Comparison of ENCODE assay signal across 15 mouse cellular contexts in genomic region chr4:145270136-145270535, GRCm38 (mm10). TPM values are rescaled to one million over a fixed set of nuclear protein-coding genes. Genes with fewer than 3 reads are reported as not detected.
DNase-seq lines count a peak whose midpoint lies in the region; ATAC-seq lines count a peak whose summit lies in the region.
"Had no signal": no experiment of that assay in that cellular context is flagged by ENCODE, and none has a peak within 500 bp of the region (broad histone marks: within the 10 kb centered on the region; RNA-seq: fewer than 3 reads in every experiment).

No protein-coding gene starts in this region.

- no peak overlapping the region for H3K4me3 ChIP-seq in forebrain, embryonic 13.5 days
- H3K4me3 ChIP-seq: embryonic facial prominence, embryonic 13.5 days; limb, embryonic 12.5 days had no signal

- 93% methylated on average over 5 of the region's 5 CpGs for WGBS in forebrain, embryonic 13.5 days

- no peaks in the 10 kb centered on the region for H3K27me3 ChIP-seq in forebrain, embryonic 13.5 days
- H3K27me3 ChIP-seq: embryonic facial prominence, embryonic 13.5 days; limb, embryonic 12.5 days had no signal

- ATAC-seq in megakaryocyte, adult 5-6 weeks (ENCODE audit: poor library complexity, severe bottlenecking), result peak; percentile 79
- ATAC-seq in forebrain, embryonic 13.5 days, result no peak

- DNase-seq in layer of hippocampus, adult 11-12 months (ENCODE audit: low spot score), result peak; percentile 33
- no peak for DNase-seq in layer of hippocampus, adult 9-10 months (ENCODE audit: low spot score)
- peak; percentile 18 to 19 for DNase-seq in spleen, postnatal 36 days (ENCODE audit: low spot score in 2 of 2)
- no peak for DNase-seq in spleen, postnatal 14 days (ENCODE audit: low spot score in 2 of 2)
- DNase-seq in adrenal gland, adult (ENCODE audit: inconsistent age in 2 of 2, low spot score in 1 of 2), result no peak
- DNase-seq: adrenal gland, postnatal 10 days; B cell, adult 2 months; heart, postnatal 4 days had no signal

- H3K4me1 ChIP-seq in forebrain, embryonic 13.5 days, result no peaks in the 10 kb centered on the region
- H3K4me1 ChIP-seq: embryonic facial prominence, embryonic 13.5 days; limb, embryonic 12.5 days had no signal

- no peak overlapping the region for H3K4me2 ChIP-seq in forebrain, embryonic 13.5 days
- H3K4me2 ChIP-seq: embryonic facial prominence, embryonic 13.5 days; limb, embryonic 12.5 days had no signal

- H3K9me3 ChIP-seq in forebrain, embryonic 13.5 days (replicated peaks), result no peaks in the 10 kb centered on the region
- H3K9me3 ChIP-seq: embryonic facial prominence, embryonic 13.5 days; limb, embryonic 12.5 days had no signal

- H3K9ac ChIP-seq in forebrain, embryonic 13.5 days, result no peak overlapping the region
- H3K9ac ChIP-seq: embryonic facial prominence, embryonic 13.5 days; limb, embryonic 12.5 days had no signal

- no peaks in the 10 kb centered on the region for H3K36me3 ChIP-seq in forebrain, embryonic 13.5 days (ENCODE audit: poor library complexity, severe bottlenecking)
- H3K36me3 ChIP-seq: embryonic facial prominence, embryonic 13.5 days; limb, embryonic 12.5 days had no signal

- no peak overlapping the region for H3K27ac ChIP-seq in forebrain, embryonic 13.5 days
- H3K27ac ChIP-seq: embryonic facial prominence, embryonic 13.5 days; limb, embryonic 12.5 days had no signal

RNA-seq across cellular contexts. Expression of gene Tnfrsf1b, which starts 23.5 kb away (rescaled TPM):
- 107 and 112 TPM in 2 replicates for total RNA-seq in megakaryocyte, adult 5-6 weeks (2015)
- 113 and 122 TPM in 2 replicates for total RNA-seq in megakaryocyte, adult 5-6 weeks (2017)
- 1.6 and 1.8 TPM in 2 replicates for polyA plus RNA-seq in forebrain, embryonic 13.5 days (2015; fragmentation: Nextera tagmentation; extraction: Ambion mirVana)

RNA-seq across cellular contexts. Expression of gene Tnfrsf8, which starts 44.8 kb away (rescaled TPM):
- 1.1 and 2.7 TPM in 2 replicates for total RNA-seq in megakaryocyte, adult 5-6 weeks (2015)
- 1.7 and 2.8 TPM in 2 replicates for total RNA-seq in megakaryocyte, adult 5-6 weeks (2017)
- polyA plus RNA-seq in forebrain, embryonic 13.5 days (2015; fragmentation: Nextera tagmentation; extraction: Ambion mirVana), result 0.08 and 0.18 TPM in 2 replicates
- polyA plus RNA-seq: forebrain, embryonic 11.5 days; intestine, embryonic 14.5 days; kidney, embryonic 16.5 days had no signal

Comparison
In these comparisons a context has a peak if more than half of its experiments do, and no peak if none do; other contexts are left out.
1. DNase-seq: peak in layer of hippocampus, adult 11-12 months (single experiment) and spleen, postnatal 36 days (2 of 2); none in layer of hippocampus, adult 9-10 months (single experiment), spleen, postnatal 14 days (0 of 2) and adrenal gland, adult (0 of 2).